Mouse (Mus musculus): ENCODE results near the gene Snph. TPM values are rescaled to one million over a fixed set of nuclear protein-coding genes. Genes with fewer than 3 reads are reported as not detected.

Snph gene
- polyA plus RNA-seq, 1 experiment from 2014 or later, result 33.1 TPM

DNA sequence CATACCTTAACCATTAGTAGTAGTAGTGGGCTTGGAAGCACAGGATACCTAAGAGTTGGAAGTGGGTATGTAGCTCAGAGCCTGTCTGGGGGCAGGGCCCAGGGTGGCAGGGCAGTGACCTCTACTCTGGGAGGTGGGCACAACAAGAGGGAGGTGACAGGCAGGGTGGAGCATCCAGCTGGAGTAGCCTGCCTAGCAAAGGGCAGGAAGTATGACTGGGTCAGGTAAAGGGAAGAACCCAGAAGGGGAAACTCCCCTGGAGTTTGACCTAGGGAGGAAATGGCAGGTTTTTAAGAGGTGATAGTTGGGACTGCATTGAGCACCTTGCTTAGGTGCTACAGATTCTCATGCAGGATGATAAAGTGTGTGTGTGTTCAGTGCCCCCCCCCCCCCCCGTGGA is 51.4 kb downstream of the Snph start:
- Histone ChIP-seq H3K4me2 (ENCODE audit: low read depth, low read length) (no peak overlapping the region), H3K9me3 (ENCODE audit: control insufficient read depth, low read length) (no peaks in the 10 kb centered on the region), H3K27ac (ENCODE audit: low read depth, low read length) (no peak overlapping the region), H3K9ac (replicated peaks; ENCODE audit: low read depth, low read length) (no peak overlapping the region), H3K36me3 (ENCODE audit: control insufficient read depth, insufficient read depth, low read length) (no peaks in the 10 kb centered on the region), H3K4me1 (ENCODE audit: control insufficient read depth, insufficient read depth, low read length) (peaks cover 5% of the 10 kb centered on the region; the same call in 1 of the 2 replicates), H3K4me3 (ENCODE audit: low read depth, low read length) (no peak overlapping the region), H3K27me3 (ENCODE audit: control insufficient read depth, insufficient read depth, low read length) (no peaks in the 10 kb centered on the region)
- WGBS, result 50% methylated on average over 1 of the region's 1 CpGs
- ATAC-seq (ENCODE audit: low read depth), result no peak

DNA sequence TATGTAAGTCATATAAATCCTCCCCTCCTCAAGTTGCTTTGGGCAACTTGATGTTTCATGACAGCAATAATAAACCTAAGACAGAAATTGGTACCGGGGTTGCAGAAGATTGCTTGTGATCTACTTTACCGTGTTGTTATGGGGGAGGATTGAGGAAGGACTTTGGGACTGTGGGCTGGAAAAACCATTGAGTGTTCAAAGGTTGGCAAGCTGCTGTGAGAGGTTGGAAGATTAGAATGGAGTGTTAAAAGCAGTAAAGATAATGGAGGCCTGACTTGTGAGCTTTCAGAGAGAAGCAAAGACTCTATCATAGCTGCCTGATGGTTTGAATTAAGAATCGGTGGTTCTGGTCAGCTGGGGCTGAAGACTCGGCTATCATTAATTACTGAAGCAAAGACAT is 53.2 kb downstream of the Snph start:
- H3K9me3 ChIP-seq (ENCODE audit: control insufficient read depth, low read length), result no peaks in the 10 kb centered on the region
- no peaks in the 10 kb centered on the region for H3K36me3 ChIP-seq (ENCODE audit: control insufficient read depth, insufficient read depth, low read length)
- H3K27ac ChIP-seq (ENCODE audit: low read depth, low read length), result no peak overlapping the region
- H3K4me1 ChIP-seq (ENCODE audit: control insufficient read depth, insufficient read depth, low read length), result peaks cover 10% of the 10 kb centered on the region; the same call in 1 of the 2 replicates
- no peak overlapping the region for H3K4me3 ChIP-seq (ENCODE audit: low read depth, low read length)
- H3K27me3 ChIP-seq (ENCODE audit: control insufficient read depth, insufficient read depth, low read length), result no peaks in the 10 kb centered on the region
- no peak overlapping the region for H3K4me2 ChIP-seq (ENCODE audit: low read depth, low read length)
- WGBS, result 90% methylated on average over 4 of the region's 4 CpGs
- no peak overlapping the region for H3K9ac ChIP-seq (replicated peaks; ENCODE audit: low read depth, low read length)
- ATAC-seq (ENCODE audit: low read depth), result no peak

DNA sequence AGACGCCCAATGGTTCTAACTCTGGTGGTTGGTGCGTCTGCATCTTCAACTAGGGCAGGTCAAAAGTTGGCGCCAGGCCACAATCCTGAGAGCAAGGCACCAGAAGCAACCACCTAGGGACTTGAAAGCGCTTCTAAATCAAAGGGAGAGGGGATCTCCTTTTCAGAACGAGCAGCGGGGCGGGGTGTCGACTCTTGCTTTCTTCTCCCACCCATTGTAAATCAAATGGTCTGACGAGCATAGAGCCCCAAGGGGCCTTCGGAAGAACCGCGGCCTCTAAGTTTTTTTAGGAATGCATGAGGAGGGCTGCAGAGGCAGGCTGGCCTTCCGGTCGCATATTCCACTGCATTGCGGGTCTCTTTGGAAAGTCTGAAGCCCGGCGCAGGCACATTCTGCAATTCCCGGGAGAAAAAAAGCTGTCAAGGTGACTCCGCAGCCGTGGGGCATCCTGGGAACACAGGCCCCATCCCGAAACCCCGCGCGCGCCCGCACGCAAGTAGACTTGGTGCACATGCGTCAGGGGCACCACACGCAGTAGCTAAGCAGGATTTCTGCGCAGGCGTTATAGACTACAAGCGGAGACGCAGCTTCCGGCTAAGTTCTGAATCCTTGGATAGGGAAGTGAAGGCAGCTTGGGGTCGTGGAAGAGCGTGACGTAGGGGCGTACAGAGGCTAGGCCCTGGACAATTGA is 56.5 kb downstream of the Snph start:
- Histone ChIP-seq H3K27ac (ENCODE audit: low read depth, low read length) (peak overlapping the region; percentile 92), H3K27me3 (ENCODE audit: control insufficient read depth, insufficient read depth, low read length) (no peaks in the 10 kb centered on the region), H3K9me3 (ENCODE audit: control insufficient read depth, low read length) (no peaks in the 10 kb centered on the region), H3K9ac (replicated peaks; ENCODE audit: low read depth, low read length) (peak overlapping the region; percentile 54), H3K4me2 (ENCODE audit: low read depth, low read length) (peak overlapping the region; percentile 91), H3K4me1 (ENCODE audit: control insufficient read depth, insufficient read depth, low read length) (peaks cover 10% of the 10 kb centered on the region; the same call in 1 of the 2 replicates), H3K36me3 (ENCODE audit: control insufficient read depth, insufficient read depth, low read length) (no peaks in the 10 kb centered on the region), H3K4me3 (ENCODE audit: low read depth, low read length) (peak overlapping the region; percentile 47)
- ATAC-seq (ENCODE audit: low read depth), result peak; percentile 97
- under 1% methylated on average over 38 of the region's 38 CpGs for WGBS

DNA sequence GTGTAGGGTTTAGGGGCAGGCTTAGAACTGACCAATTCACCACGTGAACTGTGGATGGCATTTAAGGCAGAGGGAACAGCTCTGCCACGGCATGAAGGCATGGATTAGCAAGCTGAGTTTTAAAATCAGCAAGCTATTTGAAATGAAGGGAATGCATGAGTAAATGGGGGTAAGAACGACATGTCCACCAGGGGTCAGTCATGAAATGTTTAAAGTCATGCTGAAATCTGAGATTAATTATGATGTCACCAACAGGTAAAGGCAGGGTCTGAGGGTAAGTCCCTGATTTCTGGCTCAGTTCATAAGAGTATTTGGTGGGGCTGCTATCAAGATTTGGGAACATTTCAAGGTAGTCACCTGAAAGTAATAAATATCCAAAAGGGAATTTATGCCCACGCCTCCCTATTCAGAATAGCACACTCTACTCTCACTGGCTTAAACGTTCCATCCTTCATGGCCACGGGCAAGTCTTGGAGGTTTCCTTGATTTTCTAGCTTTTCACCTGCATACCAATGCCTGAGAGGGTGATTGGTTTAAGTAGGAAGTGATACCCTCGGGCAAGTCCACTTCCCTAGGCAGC is 57.2 kb downstream of the Snph start:
- Histone ChIP-seq H3K9ac (replicated peaks; ENCODE audit: low read depth, low read length) (peak overlapping the region; percentile 54), H3K27me3 (ENCODE audit: control insufficient read depth, insufficient read depth, low read length) (no peaks in the 10 kb centered on the region), H3K27ac (ENCODE audit: low read depth, low read length) (peak overlapping the region; percentile 92), H3K4me2 (ENCODE audit: low read depth, low read length) (peak overlapping the region; percentile 91), H3K4me1 (ENCODE audit: control insufficient read depth, insufficient read depth, low read length) (peaks cover 10% of the 10 kb centered on the region; the same call in 1 of the 2 replicates), H3K4me3 (ENCODE audit: low read depth, low read length) (peak overlapping the region; percentile 47), H3K9me3 (ENCODE audit: control insufficient read depth, low read length) (no peaks in the 10 kb centered on the region), H3K36me3 (ENCODE audit: control insufficient read depth, insufficient read depth, low read length) (no peaks in the 10 kb centered on the region)
- peak; percentile 3; the same call in 1 of the 2 replicates for ATAC-seq (ENCODE audit: low read depth)
- 21% methylated on average over 7 of the region's 7 CpGs for WGBS

DNA sequence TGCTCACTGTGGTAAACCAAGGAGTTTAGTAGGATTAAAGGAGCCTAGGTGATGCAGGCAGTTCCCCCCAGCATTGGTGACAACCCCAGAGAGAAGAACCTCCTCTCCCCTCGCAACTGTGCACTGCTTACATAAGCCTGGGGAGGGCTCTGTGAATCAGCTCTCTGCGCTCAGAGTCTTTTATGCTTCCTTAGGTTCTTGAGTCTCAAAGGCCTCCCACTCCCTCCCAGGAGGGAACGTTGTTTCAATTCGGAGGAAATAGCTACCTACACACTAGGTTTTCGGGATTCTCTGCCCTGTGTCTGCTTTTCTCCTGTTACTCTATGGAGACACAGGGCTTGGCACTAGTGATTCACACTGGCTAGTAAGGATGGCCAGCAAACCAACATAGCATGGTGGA is 57.8 kb downstream of the Snph start:
- H3K9ac ChIP-seq (replicated peaks; ENCODE audit: low read depth, low read length), result no peak overlapping the region
- no peak for ATAC-seq (ENCODE audit: low read depth)
- no peaks in the 10 kb centered on the region for H3K27me3 ChIP-seq (ENCODE audit: control insufficient read depth, insufficient read depth, low read length)
- no peaks in the 10 kb centered on the region for H3K36me3 ChIP-seq (ENCODE audit: control insufficient read depth, insufficient read depth, low read length)
- WGBS, result 60% methylated on average over 5 of the region's 5 CpGs
- no peak overlapping the region for H3K4me3 ChIP-seq (ENCODE audit: low read depth, low read length)
- no peak overlapping the region for H3K4me2 ChIP-seq (ENCODE audit: low read depth, low read length)
- H3K27ac ChIP-seq (ENCODE audit: low read depth, low read length), result no peak overlapping the region
- no peaks in the 10 kb centered on the region for H3K9me3 ChIP-seq (ENCODE audit: control insufficient read depth, low read length)
- peaks cover 10% of the 10 kb centered on the region; the same call in 1 of the 2 replicates for H3K4me1 ChIP-seq (ENCODE audit: control insufficient read depth, insufficient read depth, low read length)

DNA sequence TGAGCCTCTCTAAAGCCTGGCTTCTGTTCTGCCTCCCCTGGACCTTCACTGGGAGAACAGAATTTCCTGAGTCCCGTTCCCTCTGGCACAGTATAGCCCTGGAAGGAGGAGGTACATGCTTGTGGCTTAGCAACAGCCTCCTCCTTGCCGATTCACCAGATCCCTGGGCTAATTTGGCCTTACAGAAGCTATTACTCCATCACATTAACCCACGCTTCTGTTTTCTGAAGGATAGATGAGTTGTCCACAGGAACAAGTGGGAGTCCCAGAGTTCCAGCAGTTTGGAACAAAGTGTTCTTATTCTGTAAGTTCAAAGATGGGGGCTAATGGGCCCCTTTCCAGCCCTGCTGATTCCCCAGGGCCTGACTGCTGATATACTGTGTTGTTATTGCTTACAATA is 58.7 kb downstream of the Snph start:
- no peaks in the 10 kb centered on the region for H3K9me3 ChIP-seq (ENCODE audit: control insufficient read depth, low read length)
- no peak overlapping the region for H3K4me2 ChIP-seq (ENCODE audit: low read depth, low read length)
- H3K9ac ChIP-seq (replicated peaks; ENCODE audit: low read depth, low read length), result no peak overlapping the region
- no peaks in the 10 kb centered on the region for H3K36me3 ChIP-seq (ENCODE audit: control insufficient read depth, insufficient read depth, low read length)
- WGBS, result 50% methylated on average over 3 of the region's 3 CpGs
- peaks cover 10% of the 10 kb centered on the region; the same call in 1 of the 2 replicates for H3K4me1 ChIP-seq (ENCODE audit: control insufficient read depth, insufficient read depth, low read length)
- ATAC-seq (ENCODE audit: low read depth), result no peak
- H3K27ac ChIP-seq (ENCODE audit: low read depth, low read length), result no peak overlapping the region
- H3K4me3 ChIP-seq (ENCODE audit: low read depth, low read length), result no peak overlapping the region
- H3K27me3 ChIP-seq (ENCODE audit: control insufficient read depth, insufficient read depth, low read length), result no peaks in the 10 kb centered on the region

DNA sequence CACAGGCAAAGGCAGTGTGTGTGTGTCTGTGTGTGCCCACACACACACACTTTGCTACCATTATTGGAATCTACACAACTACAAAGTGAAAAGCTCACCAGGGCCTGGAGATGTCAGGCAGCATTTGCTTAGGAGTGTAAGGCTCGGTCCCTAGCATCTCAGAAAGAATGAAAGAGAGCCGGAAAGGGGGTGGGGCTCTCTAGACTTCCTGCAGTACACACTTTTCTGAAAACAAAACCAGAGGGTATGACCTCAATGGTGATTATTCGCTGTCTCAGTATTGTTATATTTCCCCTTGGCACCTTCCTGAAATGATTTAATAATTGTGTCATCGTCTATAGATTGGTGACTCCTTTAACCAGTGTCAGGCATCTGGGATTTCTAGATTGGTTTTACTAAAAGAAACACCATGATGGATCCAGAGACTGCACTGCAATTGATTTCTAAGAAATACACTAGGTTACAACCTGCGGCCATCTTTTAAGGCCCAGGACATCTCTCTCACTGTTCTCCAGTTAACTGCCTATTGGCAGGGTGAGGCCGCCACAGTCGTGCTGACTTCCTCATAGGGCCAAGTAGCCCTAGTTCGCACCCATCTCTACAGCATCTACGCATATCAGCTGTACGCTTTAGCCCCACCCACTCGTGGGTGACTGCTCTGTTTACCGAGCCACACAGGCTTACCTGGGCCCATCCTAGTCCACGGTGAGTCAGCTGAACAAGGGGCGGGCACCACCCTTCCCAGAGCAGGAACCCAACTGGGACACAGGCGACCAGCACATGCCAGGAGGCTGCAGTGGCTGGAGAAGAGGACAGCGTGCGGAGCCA is 60.3 kb downstream of the Snph start, which contains the start of gene Sdcbp2:
Gene Sdcbp2 (plus strand): TSS at position 750 of the 828 bp plus-strand sequence.
- ATAC-seq (ENCODE audit: low read depth), result no peak
- H3K9ac ChIP-seq (replicated peaks; ENCODE audit: low read depth, low read length), result no peak within 1 kb of the TSS
- no peak within 1 kb of the TSS for H3K4me2 ChIP-seq (ENCODE audit: low read depth, low read length)
- WGBS, result 77% methylated on average over 17 of the region's 17 CpGs
- no peaks in the 10 kb centered on the region for H3K27me3 ChIP-seq (ENCODE audit: control insufficient read depth, insufficient read depth, low read length)
- no peaks in the 10 kb centered on the region for H3K36me3 ChIP-seq (ENCODE audit: control insufficient read depth, insufficient read depth, low read length)
- H3K4me3 ChIP-seq (ENCODE audit: low read depth, low read length), result no peak within 1 kb of the TSS
- peaks cover 10% of the 10 kb centered on the region; the same call in 1 of the 2 replicates for H3K4me1 ChIP-seq (ENCODE audit: control insufficient read depth, insufficient read depth, low read length)
- no peak within 1 kb of the TSS for H3K27ac ChIP-seq (ENCODE audit: low read depth, low read length)
- no peaks in the 10 kb centered on the region for H3K9me3 ChIP-seq (ENCODE audit: control insufficient read depth, low read length)

DNA sequence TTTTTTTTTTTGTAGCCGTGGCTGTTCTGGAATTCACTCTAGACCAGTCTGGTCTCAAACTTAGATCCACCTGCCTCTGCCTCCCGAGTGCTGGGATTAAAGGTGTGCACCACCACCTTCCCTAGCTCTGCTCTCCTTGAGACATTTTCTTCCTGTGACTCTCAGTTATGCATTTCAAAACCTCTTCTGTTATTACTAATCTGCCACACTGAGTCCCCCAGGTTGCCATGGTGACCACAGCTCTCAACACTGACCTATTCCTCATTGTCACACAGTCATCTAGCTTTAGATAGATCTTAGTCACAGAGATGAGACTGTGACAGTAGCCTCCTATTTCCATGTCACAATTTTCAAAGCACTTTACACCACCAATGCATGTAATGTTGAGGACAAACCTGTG is 62.9 kb downstream of the Snph start:
- 0 out of 2 replicates have a peak, but pooled peaks cover 3% of the 10 kb centered on the region for H3K36me3 ChIP-seq (ENCODE audit: control insufficient read depth, insufficient read depth, low read length)
- H3K9ac ChIP-seq (replicated peaks; ENCODE audit: low read depth, low read length), result no peak overlapping the region
- H3K4me3 ChIP-seq (ENCODE audit: low read depth, low read length), result no peak overlapping the region
- H3K27me3 ChIP-seq (ENCODE audit: control insufficient read depth, insufficient read depth, low read length), result no peaks in the 10 kb centered on the region
- ATAC-seq (ENCODE audit: low read depth), result no peak
- H3K27ac ChIP-seq (ENCODE audit: low read depth, low read length), result no peak overlapping the region
- H3K9me3 ChIP-seq (ENCODE audit: control insufficient read depth, low read length), result no peaks in the 10 kb centered on the region
- H3K4me2 ChIP-seq (ENCODE audit: low read depth, low read length), result no peak overlapping the region
- H3K4me1 ChIP-seq (ENCODE audit: control insufficient read depth, insufficient read depth, low read length), result no peaks in the 10 kb centered on the region
- 78% methylated on average over 2 of the region's 2 CpGs for WGBS

Data from neural tube, embryonic 14.5 days (tissue).